Mouse (Mus musculus) telencephalon, adult 2 months (tissue): ENCODE results near the gene Gm26992.
"Not testable (repeated sequence)": the region's sequence is repeated elsewhere in the genome, so short reads cannot be mapped to it uniquely, and the experiment has no call there.

ENCODE experiments used
- DNase-seq: peaks from one replicate; pipeline ENCODE4 v3.0.0-alpha.2; 2011; ENCODE audit warnings: low read depth, low spot score

Gm26992 gene

DNA sequence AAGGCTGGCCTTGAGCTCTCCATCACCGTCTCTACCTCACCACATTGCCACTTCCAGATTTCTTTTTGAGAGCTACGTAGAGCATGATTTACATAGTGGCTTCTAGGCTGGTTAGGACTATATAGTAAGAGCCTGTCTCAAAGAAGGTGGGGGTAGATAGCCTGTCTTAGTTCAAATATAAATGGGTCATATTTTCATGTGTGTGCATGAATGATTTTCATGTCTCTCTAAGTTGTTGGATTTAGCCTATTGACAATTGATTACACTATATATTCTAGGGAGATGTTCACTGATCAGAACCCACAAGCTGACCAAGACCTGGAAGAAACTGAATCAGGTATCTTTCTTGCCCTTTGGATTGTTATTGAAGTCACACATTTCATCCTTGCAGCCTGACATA lies at the start of gene Gm26992:
Gm26992 (plus strand) TSS at position 301 of the 400 bp plus-strand sequence.
- DNase-seq, result no peak

- DNase-seq, result no peak
Observed at GRCm38 (mm10) chrX:103374250-103374649, 47.6 kb upstream of the Gm26992 start.

DNA sequence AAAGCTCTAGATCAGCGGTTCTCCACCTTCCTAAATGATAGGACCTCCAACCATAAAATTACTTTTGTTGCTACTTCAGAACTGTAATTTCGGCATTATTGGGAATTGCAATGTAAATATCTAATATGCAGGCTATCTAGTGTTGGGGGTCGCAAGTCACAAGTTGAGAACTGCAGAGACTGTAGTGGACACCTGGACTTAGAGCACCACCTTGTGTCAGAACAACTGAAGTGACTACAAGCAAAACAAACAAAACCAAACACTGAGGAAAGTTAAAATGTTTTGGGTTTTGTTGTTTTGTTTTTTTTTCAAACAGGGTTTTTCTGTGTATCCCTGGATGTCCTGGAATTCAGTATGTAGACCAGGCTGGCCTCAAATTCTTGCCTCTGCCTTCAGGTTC lies 37.3 kb upstream of the Gm26992 start:
- DNase-seq, result no peak

GRCm38 (mm10) chrX:103388131-103388530 lies 33.7 kb upstream of the Gm26992 start:
- DNase-seq, result no peak

- DNase-seq, result no peak
Observed at GRCm38 (mm10) chrX:103393841-103394240, 28.0 kb upstream of the Gm26992 start.

- no peak for DNase-seq
Observed at GRCm38 (mm10) chrX:103405021-103405420, 16.8 kb upstream of the Gm26992 start.

DNA sequence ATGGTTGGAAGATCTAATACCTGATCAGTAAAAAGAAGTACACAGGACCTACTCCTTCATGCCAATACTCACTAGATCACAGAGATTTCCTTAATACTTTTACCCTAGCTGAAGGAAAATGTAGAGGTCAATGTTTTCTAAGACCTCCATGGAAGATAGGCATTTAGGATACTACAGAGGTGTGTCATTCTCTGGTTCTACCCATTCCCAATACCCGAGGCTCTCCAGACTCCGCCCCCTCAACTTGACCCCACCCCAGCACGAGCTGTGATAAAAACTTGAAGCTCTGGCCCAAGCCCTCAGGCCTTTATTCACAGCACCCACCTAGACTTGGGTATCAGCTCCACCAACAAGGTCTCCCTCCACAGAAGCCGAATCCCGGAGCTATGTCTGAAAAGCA lies 7.6 kb upstream of the Gm26992 start, which contains the start of gene Tsx:
Tsx (plus strand) TSS at position 301 of the 400 bp plus-strand sequence.
- no peak for DNase-seq

GRCm38 (mm10) chrX:103427677-103428076 lies 5.9 kb downstream of the Gm26992 start:
- no peak for DNase-seq

GRCm38 (mm10) chrX:103432293-103432692 lies 10.5 kb downstream of the Gm26992 start:
- no peak for DNase-seq

- no peak for DNase-seq
Observed at GRCm38 (mm10) chrX:103438023-103438422, 16.2 kb downstream of the Gm26992 start.

- peak; percentile 49 for DNase-seq
Observed at GRCm38 (mm10) chrX:103440803-103441202, 19.0 kb downstream of the Gm26992 start.

- DNase-seq, result no peak
Observed at GRCm38 (mm10) chrX:103443755-103444154, 21.9 kb downstream of the Gm26992 start.

GRCm38 (mm10) chrX:103447539-103448169 lies 25.8 kb downstream of the Gm26992 start:
- no peak for DNase-seq

GRCm38 (mm10) chrX:103448429-103448828 lies 26.6 kb downstream of the Gm26992 start:
- DNase-seq, result not testable (repeated sequence)

DNA sequence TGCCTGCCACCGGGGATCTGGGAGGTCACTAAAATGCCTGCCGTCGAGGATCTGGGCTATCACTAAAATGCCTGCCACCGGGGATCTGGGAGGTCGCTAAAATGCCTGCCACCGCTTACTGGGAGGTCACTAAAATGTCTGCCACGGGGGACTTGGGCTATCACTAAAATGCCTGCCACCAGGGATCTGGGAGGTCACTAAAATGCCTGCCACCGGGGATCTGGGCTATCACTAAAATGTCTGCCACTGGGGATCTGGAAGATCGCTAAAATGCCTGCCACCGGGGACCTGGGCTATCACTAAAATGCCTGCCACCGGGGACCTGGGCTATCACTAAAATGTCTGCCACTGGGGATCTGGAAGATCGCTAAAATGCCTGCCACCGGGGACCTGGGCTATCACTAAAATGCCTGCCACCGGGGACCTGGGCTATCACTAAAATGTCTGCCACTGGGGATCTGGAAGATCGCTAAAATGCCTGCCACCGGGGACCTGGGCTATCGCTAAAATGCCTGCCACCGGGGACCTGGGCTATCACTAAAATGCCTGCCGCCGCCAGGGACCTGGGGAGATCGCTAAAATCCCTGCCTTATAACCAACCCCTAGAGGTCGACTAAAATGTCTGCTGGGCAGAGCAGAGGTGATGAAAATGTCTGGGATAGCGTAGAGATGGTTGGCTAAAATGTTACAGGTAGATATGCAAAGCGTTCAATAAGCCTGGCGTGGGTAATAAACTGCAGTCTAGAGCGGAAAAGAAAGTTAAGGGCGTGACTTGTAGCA lies 27.3 kb downstream of the Gm26992 start:
- DNase-seq, result not testable (repeated sequence)

- no peak for DNase-seq
Observed at GRCm38 (mm10) chrX:103452815-103453214, 31.0 kb downstream of the Gm26992 start.

- no peak for DNase-seq
Observed at GRCm38 (mm10) chrX:103460056-103460455, 38.2 kb downstream of the Gm26992 start.

- no peak for DNase-seq
Observed at GRCm38 (mm10) chrX:103468998-103469397, 47.2 kb downstream of the Gm26992 start.

GRCm38 (mm10) chrX:103472346-103472745 lies 50.5 kb downstream of the Gm26992 start:
- no peak for DNase-seq

DNA sequence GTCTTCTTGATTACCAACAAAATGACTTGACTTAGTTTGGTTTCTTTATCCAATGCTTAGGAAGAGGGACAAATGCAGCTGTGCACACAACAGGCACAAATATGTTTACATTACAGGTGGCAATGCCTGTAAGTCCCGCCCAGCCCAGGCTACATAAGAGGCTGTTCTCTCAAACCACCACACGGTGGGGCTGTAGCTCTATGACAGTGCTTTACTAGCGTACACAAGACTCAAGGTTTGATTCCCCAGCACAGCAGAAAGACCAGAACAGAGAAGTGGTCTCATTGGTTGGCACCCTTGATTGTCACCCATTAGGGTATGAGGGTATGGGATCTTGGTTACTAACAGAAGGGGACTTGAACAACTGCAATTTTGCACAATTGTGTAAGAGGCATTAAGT lies 55.7 kb downstream of the Gm26992 start:
- DNase-seq, result no peak

GRCm38 (mm10) chrX:103481243-103482096 lies 59.7 kb downstream of the Gm26992 start:
- DNase-seq, result no peak

DNA sequence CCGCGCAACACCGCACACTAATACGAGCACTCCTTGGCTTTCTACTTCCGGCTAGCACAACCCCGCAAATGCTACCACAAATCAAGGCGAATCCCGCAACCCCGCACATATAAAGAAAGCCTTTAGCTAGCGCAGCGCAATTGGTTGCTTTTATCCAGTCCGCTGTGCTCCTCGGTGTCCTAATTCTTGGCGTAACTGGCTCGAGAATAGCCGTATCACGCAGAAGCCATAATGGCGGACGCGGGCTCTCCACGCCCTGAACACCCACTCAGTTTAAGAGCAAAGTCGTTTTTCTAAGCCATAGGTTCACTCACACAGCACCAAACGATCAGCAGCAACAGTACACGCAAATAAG lies 60.3 kb downstream of the Gm26992 start:
- no peak for DNase-seq
